Mouse (Mus musculus) regulatory T cell (primary cell): ENCODE results near the gene Rassf2.

Experiments
- in situ Hi-C: fragments of 300-600 bp; cut with MboI, MseI; formaldehyde crosslinking; loops from one replicate; pipeline ENCODE4 v1.15.1; 2025; ENCODE audit warnings: high pct_unique_total_duplicates

The Rassf2 gene

GRCm38 (mm10) chr2:132029646-132030417 lies at the start of gene Rassf2:
Rassf2 (minus strand) TSS chr2:132030258.
- in situ Hi-C loops, result loop anchor here (10.0 kb wide), 1 partner anchor 215 kb away; the partner anchor contains the start of gene Tmem230

- in situ Hi-C loops, result no loop called here
These were observed 49.1 kb upstream of the Rassf2 start for GRCm38 (mm10) chr2:132079139-132079538.

GRCm38 (mm10) chr2:132073052-132073451 lies 43.0 kb upstream of the Rassf2 start:
- in situ Hi-C loops, result no loop called here

GRCm38 (mm10) chr2:132069985-132070735 lies 40.1 kb upstream of the Rassf2 start:
- in situ Hi-C loops, result no loop called here

GRCm38 (mm10) chr2:132064185-132064831 lies 34.2 kb upstream of the Rassf2 start:
- in situ Hi-C loops, result no loop called here

DNA sequence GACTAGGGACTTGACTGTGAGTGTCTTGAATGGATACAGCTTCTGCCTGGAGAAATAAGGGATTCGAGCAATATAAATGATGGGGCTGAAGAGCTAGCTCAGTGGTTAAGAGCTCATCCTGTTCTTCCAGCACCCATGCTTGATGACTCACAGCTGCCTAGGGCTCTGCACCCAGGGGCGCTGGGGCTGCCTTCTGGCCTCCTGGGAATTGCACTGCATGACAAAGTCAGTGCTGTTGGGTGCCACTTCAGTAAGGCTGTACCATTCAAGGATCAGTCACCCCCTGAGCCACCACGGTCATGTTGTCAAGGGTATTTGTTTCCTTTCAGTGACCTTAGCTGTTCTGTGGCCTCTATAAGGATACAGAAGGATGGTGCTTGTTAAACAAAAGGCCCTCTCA lies 33.7 kb upstream of the Rassf2 start:
- in situ Hi-C loops, result no loop called here

DNA sequence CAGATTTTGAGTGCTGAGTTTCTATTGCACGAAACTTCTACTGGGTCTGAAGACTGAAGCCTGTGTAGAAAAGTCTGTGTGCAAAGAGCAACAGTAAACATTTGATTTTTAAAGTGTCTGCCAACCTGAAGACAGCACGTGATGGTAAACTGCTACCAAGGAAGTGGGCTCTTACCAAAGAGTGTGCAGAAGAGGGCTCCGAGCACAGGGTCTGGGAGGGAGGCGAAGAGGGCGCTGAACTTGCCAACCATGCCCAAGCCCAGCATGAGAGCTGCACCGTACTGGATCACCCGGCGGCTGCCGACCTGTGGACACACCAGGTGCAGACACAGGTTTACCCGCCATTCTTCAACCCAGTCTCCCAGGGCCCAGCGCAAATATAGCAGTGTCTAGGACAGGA lies 31.8 kb upstream of the Rassf2 start:
- in situ Hi-C loops, result no loop called here

DNA sequence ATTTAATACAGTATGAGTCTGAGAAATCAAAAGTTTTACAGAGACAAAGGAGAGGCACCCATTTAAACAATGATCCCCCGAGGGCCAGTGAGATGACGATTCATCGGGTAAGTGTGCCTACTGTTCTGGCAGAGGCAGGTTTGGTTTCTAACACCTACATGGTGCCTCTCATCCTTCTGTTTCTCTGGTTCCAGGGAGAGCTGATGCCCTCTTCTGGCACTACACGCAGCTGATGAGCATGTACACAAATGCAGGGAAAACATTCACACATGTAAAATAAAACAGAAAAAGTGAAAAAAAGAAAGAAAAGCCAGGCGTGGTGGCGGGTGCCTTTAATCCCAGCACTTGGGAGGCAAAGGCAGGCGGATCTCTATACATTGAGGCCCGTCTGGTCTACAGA lies 29.9 kb upstream of the Rassf2 start:
- in situ Hi-C loops, result no loop called here

DNA sequence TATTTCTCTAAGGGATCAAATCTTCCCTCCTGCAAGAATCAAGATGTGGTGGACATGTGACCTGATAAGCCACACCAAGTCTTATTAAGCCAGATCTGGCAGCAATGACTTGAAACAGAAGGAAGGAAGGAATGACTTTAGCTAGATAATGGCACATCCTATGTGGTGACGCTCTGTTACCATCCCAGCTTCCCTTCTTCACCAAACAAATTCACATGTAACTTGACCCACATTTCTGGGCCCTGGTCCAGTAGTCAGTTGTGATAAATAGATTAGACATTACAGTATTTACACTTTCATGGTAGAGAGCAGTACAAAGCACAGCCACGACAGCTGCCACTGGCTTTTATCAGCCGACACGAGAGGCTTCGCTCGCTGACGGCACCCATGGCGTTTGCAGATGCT lies 25.3 kb upstream of the Rassf2 start:
- in situ Hi-C loops, result no loop called here

- in situ Hi-C loops, result loop anchor here (5.0 kb wide), 1 partner anchor 57 kb away; no protein-coding TSS in a partner anchor
These were observed 23.8 kb upstream of the Rassf2 start for GRCm38 (mm10) chr2:132053824-132054223.

GRCm38 (mm10) chr2:132051798-132052197 lies 21.7 kb upstream of the Rassf2 start:
- in situ Hi-C loops, result loop anchor here (5.0 kb wide), 1 partner anchor 54 kb away; no protein-coding TSS in a partner anchor

DNA sequence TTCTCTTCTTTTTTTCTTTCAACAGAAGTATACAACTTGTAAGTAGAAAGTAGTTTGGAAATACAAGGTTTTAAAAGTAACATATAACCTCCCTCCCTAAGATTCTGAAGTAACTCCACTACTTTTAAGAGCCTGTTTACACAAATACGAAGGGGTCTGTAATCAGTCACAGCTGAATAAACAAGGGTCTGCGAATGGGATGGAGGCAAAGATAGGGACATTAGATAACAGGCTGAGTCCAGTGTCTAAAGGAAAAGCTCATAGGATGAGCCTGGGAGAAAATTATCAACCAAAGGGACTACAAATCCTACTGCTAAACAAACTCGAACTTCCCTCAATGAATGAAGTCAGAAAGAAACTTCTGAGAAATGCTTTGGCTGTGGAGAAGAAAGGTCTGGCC lies 19.9 kb upstream of the Rassf2 start:
- in situ Hi-C loops, result loop anchor here (5.0 kb wide), 1 partner anchor 53 kb away; no protein-coding TSS in a partner anchor

GRCm38 (mm10) chr2:132049491-132049890 lies 19.4 kb upstream of the Rassf2 start:
- in situ Hi-C loops, result no loop called here

GRCm38 (mm10) chr2:132048143-132048772 lies 18.2 kb upstream of the Rassf2 start:
- in situ Hi-C loops, result no loop called here

DNA sequence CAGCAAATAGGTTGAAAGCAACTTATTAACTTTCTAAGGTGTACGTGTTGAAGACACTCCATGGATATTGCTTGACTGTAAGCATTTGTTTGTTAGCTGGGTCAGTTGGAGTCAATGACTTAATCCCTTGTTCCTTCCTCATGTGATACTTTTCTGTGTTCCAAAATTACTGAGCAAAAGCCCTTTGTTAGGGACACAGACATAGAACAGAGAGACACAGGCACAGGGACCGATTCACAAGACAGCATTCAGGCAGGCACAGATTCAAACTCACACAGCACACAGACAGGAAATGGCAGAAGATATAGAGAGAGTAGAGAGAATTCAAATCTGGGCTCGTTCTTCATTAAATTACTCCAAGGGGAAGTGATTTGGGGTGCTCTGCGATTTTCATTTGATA lies 17.3 kb upstream of the Rassf2 start:
- in situ Hi-C loops, result no loop called here

DNA sequence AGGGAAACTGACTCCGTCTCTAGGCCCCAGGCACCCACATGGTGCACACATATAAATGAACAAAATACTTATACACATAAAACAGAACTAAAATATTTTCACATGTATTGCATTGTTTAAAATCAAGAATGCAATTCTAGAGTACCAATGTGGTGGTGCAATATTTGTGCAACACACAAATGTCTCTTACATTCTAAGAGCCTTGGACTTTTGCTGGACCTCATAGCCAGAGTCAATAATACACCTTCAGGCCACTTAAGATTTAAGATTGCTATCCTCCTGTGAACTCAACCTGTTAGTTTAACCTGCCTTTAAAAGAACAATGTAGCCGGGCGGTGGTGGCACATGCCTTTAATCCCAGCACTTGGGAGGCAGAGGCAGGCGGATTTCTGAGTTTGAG lies 16.6 kb upstream of the Rassf2 start:
- in situ Hi-C loops, result no loop called here

DNA sequence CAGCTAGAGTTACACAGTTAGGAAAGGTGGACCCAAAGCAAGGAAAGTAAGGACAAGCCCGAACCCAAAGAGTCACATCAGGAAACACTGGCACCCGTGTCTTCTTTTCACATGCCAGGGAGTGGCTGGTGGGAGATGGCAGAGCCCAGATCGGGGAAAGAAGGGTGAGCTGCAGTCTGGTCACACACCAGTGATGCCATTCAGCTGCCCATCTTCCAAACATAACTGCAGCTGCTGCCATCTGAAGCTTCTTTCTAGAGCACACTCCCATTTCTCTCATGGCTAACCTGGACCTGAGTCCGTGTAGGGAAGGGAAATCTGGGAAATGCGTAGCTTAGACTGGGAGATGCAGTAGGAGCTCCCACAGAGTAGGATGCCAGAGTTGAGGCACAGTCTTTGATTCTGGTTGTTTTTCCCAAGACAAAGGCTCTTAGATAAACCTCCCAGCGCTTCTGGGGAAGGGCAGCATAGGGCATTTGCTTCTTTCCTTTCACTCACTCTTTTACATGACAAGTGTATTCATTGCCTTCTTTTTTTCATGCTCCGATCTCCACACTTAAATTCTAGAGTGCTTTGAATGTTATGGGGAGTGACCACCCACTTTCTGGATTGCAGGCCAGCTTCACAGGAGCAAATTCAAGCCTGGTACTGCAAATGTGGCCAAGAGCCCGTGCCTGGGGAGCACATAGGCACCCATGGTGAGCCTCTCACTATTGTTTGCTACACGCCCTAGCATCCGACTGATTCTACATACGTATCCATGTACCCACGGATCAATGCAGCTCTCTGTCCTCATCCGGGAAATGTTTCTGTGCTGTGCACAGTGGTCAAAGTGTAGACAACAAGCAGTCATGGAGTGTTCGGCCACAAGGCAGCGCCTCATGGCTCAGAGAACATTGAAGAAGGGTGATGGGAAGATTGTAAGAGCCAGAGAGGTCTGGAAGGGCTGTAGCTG lies 14.5 kb upstream of the Rassf2 start:
- in situ Hi-C loops, result no loop called here

DNA sequence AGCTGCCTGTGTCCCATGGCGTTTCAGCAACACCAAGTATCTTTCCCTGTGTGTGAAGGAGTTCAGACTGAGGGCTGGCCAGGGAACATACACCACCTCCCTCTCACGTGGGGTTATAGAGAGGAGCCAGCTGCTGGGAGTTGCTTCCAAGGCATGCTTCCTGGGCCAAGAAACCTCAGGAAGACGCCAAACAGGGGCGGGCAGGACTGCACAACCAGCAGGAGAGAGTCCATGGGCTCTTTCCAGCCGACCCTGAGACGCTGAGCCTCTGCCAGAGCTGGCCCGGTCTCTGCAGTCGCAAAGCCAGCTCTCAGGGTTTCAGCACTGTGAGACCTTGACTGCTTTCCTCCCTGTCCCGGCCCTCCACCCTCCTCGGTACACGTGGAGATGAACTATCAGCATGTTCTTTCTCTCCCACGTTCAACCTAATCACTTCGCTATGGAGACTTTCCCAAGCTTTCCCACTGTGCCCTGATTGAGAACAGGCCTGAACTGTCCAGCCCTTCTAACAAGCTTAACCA lies 13.1 kb upstream of the Rassf2 start:
- in situ Hi-C loops, result no loop called here

GRCm38 (mm10) chr2:132039894-132040293 lies 9.8 kb upstream of the Rassf2 start:
- in situ Hi-C loops, result no loop called here

DNA sequence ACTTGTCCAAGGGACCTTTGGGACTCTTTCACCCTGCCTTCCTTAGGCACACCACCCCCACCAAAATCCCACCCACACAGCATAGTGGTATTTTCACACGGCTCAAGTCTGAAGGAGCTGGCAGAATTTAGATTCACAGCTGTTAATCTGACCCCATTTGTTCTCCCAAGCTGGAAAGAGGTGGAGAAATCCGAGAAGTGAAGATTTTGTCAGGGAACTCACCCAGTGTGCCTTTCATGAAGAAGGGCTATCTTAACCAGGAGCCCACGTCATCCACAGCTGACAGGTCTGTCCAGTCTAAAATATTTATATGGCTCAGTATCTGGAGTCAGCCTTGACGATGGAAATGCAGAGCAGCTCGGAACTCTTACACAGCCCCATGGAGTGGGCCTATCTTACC lies 6.3 kb upstream of the Rassf2 start:
- in situ Hi-C loops, result no loop called here
